Mouse (Mus musculus): ENCODE data around the gene Cryl1.

- TF ChIP-seq CTCF (IDR thresholded peaks at IDR 0.05; ENCODE audit: low read depth) = no peak
- TF ChIP-seq EP300 (IDR thresholded peaks at IDR 0.05; ENCODE audit: low read depth) = no peak
Measured at GRCm38 (mm10) chr14:57300530-57300929, 97.8 kb downstream of the Cryl1 start.
